Mouse (Mus musculus) C2C12 (cell line): ENCODE results near the gene Olfr119. TPM values are rescaled to one million over a fixed set of nuclear protein-coding genes. Genes with fewer than 3 reads are reported as not detected.
"Not testable (repeated sequence)": the region's sequence is repeated elsewhere in the genome, so short reads cannot be mapped to it uniquely, and the experiment has no call there.

Experiments used
- H3K27me3 ChIP-seq: one replicate; pipeline ENCODE4 v1.6.1; 2011; ENCODE audit not compliant: control insufficient read depth, insufficient read depth, insufficient read length
- H3K36me3 ChIP-seq: one replicate; pipeline ENCODE4 v1.6.1; 2011; ENCODE audit not compliant: control insufficient read depth, insufficient read depth
- H3K4me3 ChIP-seq: one replicate; pipeline ENCODE4 v1.5.1; 2011; ENCODE audit warnings: mild to moderate bottlenecking, control low read depth; ENCODE audit not compliant: poor library complexity, insufficient read depth, severe bottlenecking
- H3K79me2 ChIP-seq: one replicate; pipeline ENCODE4 v1.6.1; 2011; ENCODE audit not compliant: control insufficient read depth, insufficient read depth
- H3K79me3 ChIP-seq: one replicate; pipeline ENCODE4 v1.6.1; 2011; ENCODE audit warnings: low read depth, control low read depth
- H3ac ChIP-seq: one replicate; pipeline ENCODE3; 2011; ENCODE audit warnings: low read depth; ENCODE audit not compliant: control insufficient read depth, insufficient read length
- CEBPB ChIP-seq: IDR thresholded peaks from one replicate; pipeline ENCODE4 v1.6.1; 2011; ENCODE audit warnings: low read depth, mild to moderate bottlenecking, control low read depth, moderate library complexity
- CTCF ChIP-seq: IDR thresholded peaks from one replicate; pipeline ENCODE4 v1.5.1; 2011; ENCODE audit not compliant: control insufficient read depth, insufficient read depth, insufficient read length
- FOSL1 ChIP-seq: IDR thresholded peaks from one replicate; pipeline ENCODE4 v1.8.0; 2011; ENCODE audit warnings: mild to moderate bottlenecking, low read length; ENCODE audit not compliant: poor library complexity, insufficient read depth, severe bottlenecking
- MAX ChIP-seq: IDR thresholded peaks from one replicate; pipeline ENCODE4 v1.6.1; 2011; ENCODE audit warnings: mild to moderate bottlenecking, control low read depth
- MYOD1 ChIP-seq: IDR thresholded peaks from one replicate; pipeline ENCODE4 v1.6.1; 2011; ENCODE audit warnings: low read depth; ENCODE audit not compliant: control insufficient read depth, insufficient read length
- MYOG ChIP-seq: IDR thresholded peaks from one replicate; pipeline ENCODE4 v1.6.1; 2011; ENCODE audit not compliant: control insufficient read depth, insufficient read length; ENCODE audit errors: extremely low read depth
- USF1 ChIP-seq: IDR thresholded peaks from one replicate; pipeline ENCODE4 v1.6.1; 2011; ENCODE audit warnings: low read depth, mild to moderate bottlenecking, control low read depth, moderate library complexity
- long read RNA-seq, 2 experiments: library from polyadenylated mRNA; unstranded; transcript quantifications; one replicate each; pipeline ENCODE4 v2.0.0; 2019 to 2020
- polyA plus RNA-seq: library from polyadenylated mRNA; unstranded; fragments of >200 nt; fragmentation: generic; extraction: Trizol; gene quantifications from one replicate; pipeline ENCODE4 v1.2.1, GENCODE M21; 2012; ENCODE audit warnings: missing spikeins

Gene Olfr119
- polyA plus RNA-seq: not detected
- long read RNA-seq, experiment 1: 0 reads
- long read RNA-seq, experiment 2: 0 reads

DNA sequence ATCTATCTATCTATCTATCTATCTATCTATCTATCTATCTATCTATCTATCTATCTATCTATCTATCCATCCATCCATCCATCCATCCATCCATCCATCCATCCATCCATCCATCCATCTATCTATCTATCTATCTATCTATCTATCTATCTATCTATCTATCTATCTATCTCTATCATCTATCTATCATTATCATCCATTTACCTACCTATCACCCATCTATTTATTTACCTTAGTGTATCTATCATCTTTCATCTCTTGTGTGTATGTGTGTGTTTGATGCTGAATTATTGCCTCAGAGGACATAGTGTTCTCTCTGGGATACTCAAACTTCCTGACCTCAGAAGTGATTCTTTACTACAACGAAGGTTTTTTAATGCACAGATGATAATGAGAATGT is at the start of gene Olfr119:
Gene Olfr119, plus strand, starts transcription at position 301 of the 400 bp plus-strand sequence.
- not testable (repeated sequence) for H3K36me3 ChIP-seq, H3K27me3 ChIP-seq, H3K79me3 ChIP-seq, H3ac ChIP-seq, H3K79me2 ChIP-seq, H3K4me3 ChIP-seq

DNA sequence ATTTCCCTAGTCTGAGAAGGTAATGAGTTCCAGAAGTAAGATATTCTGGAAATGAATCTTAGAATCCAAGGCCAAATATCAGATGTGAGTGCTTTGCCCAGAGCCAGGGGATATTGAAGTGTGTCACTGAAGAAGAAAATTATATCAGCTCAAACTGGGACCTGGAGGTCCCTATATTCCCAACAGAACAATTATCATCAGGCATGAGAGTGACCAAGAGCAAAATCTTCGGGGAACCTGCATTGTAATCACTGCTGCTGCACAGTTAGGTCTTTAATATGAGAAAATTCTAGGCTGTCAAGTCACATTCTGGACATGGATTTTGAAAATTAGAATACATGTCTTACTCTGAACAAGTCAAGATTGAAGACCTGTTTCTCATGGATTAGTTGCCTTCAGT is 32.7 kb upstream of the Olfr119 start, which contains the start of gene Olfr117:
Gene Olfr117, minus strand, starts transcription at position 101 of the 400 bp plus-strand sequence.
- H3ac ChIP-seq: no peak within 1 kb of the TSS
- H3K27me3 ChIP-seq: no peaks in the 10 kb centered on the region
- no peak for TF ChIP-seq FOSL1
- no peak for TF ChIP-seq MYOD1
- TF ChIP-seq CEBPB: no peak
- TF ChIP-seq MAX: no peak
- TF ChIP-seq USF1: no peak
- no peak for TF ChIP-seq CTCF
- no peak for TF ChIP-seq MYOG
- H3K79me3 ChIP-seq: no peaks in the 10 kb centered on the region
- H3K79me2 ChIP-seq: no peaks in the 10 kb centered on the region
- H3K36me3 ChIP-seq: no peaks in the 10 kb centered on the region
- no peak within 1 kb of the TSS for H3K4me3 ChIP-seq

DNA sequence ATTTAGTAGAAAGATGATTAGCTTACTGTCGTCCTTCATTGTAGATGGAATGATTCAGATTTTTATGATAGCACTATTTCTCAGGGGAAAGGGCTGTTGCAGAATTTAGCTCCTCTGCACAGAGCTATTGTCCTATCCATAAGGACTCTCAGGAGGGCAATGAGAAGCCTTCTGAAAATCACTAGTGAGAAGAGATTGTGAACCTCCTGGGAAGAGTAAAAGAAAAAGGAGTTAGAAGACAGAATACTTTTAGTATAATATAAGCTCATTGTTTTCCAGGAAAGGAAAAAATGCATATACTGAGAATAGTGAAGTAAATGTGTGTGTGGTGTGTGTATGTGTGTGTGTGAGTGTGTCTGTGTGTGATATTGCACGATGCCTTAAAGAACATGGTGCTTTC is 29.7 kb upstream of the Olfr119 start, which contains the start of gene Olfr118:
Gene Olfr118, plus strand, starts transcription at position 301 of the 400 bp plus-strand sequence.
- Histone ChIP-seq H3ac (no peak within 1 kb of the TSS), H3K79me2 (no peaks in the 10 kb centered on the region), H3K36me3 (no peaks in the 10 kb centered on the region), H3K79me3 (no peaks in the 10 kb centered on the region), H3K27me3 (no peaks in the 10 kb centered on the region), H3K4me3 (no peak within 1 kb of the TSS)
- no peak for TF ChIP-seq MYOD1
- no peak for TF ChIP-seq CEBPB
- no peak for TF ChIP-seq FOSL1
- no peak for TF ChIP-seq MAX
- no peak for TF ChIP-seq MYOG
- TF ChIP-seq CTCF: no peak
- no peak for TF ChIP-seq USF1

GRCm38 (mm10) chr17:37721508-37721907 is 25.1 kb downstream of the Olfr119 start, which contains the start of gene Olfr120:
Gene Olfr120 (plus strand): TSS chr17:37721808.
- no peaks in the 10 kb centered on the region for H3K79me2 ChIP-seq
- TF ChIP-seq MYOG (no peak), CEBPB (no peak), USF1 (no peak), MAX (no peak)
- H3ac ChIP-seq: no peak within 1 kb of the TSS
- no peak within 1 kb of the TSS for H3K4me3 ChIP-seq
- no peaks in the 10 kb centered on the region for H3K27me3 ChIP-seq
- H3K79me3 ChIP-seq: no peaks in the 10 kb centered on the region
- H3K36me3 ChIP-seq: no peaks in the 10 kb centered on the region

DNA sequence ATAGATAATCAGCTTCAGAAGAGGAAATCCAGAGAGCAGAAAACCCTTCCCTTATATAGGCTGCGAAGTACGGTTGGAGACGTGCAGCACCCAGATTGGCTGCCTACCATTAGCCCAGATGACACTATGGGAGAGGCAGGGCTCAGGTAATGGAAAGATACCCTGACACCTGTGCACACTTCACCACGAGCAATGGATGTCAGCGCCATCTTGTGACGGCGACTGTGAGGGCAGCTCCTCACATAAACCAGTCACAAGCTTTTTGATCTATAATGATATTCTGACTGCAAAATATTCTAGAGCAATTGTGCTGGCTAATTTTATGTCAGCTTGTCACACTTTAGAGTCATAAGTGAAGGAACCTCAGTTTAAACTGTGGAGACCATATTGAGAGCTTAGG is 41.7 kb downstream of the Olfr119 start:
- Histone ChIP-seq H3K27me3 (no peaks in the 10 kb centered on the region), H3K79me2 (no peaks in the 10 kb centered on the region), H3ac (no peak overlapping the region), H3K4me3 (no peak overlapping the region), H3K36me3 (no peaks in the 10 kb centered on the region), H3K79me3 (no peaks in the 10 kb centered on the region)
- no peak for TF ChIP-seq CEBPB
- TF ChIP-seq MYOG: no peak
- TF ChIP-seq MAX: no peak
- no peak for TF ChIP-seq MYOD1
- no peak for TF ChIP-seq CTCF
- TF ChIP-seq USF1: no peak
- no peak for TF ChIP-seq FOSL1

Other genes with a start within 250 kb of the Olfr119 start
- gene Olfr109, start 237.6 kb upstream of the Olfr119 start, polyA plus RNA-seq: not detected
- gene H2-M2, start 213.0 kb upstream of the Olfr119 start, polyA plus RNA-seq: not detected
- not detected for gene Olfr110, start 204.1 kb upstream of the Olfr119 start, polyA plus RNA-seq
- not detected for gene Olfr111, start 188.5 kb upstream of the Olfr119 start, polyA plus RNA-seq
- not detected for gene Olfr112, start 127.1 kb upstream of the Olfr119 start, polyA plus RNA-seq
- not detected for gene Olfr113, start 118.9 kb upstream of the Olfr119 start, polyA plus RNA-seq
- not detected for gene Olfr114, start 103.8 kb upstream of the Olfr119 start, polyA plus RNA-seq
- gene Olfr115, start 69.5 kb upstream of the Olfr119 start, polyA plus RNA-seq: not detected
- not detected for gene Olfr116, start 69.4 kb upstream of the Olfr119 start, polyA plus RNA-seq
- not detected for gene Olfr117, start 32.8 kb upstream of the Olfr119 start, polyA plus RNA-seq
- not detected for gene Olfr118, start 29.6 kb upstream of the Olfr119 start, polyA plus RNA-seq
- not detected for gene Olfr120, start 25.2 kb downstream of the Olfr119 start, polyA plus RNA-seq
- not detected for gene Olfr121, start 52.3 kb downstream of the Olfr119 start, polyA plus RNA-seq
- not detected for gene Olfr122, start 72.0 kb downstream of the Olfr119 start, polyA plus RNA-seq
- gene Olfr123, start 97.0 kb downstream of the Olfr119 start, polyA plus RNA-seq: not detected
- not detected for gene Olfr124, start 103.3 kb downstream of the Olfr119 start, polyA plus RNA-seq
- gene Olfr125, start 136.4 kb downstream of the Olfr119 start, polyA plus RNA-seq: not detected
- gene Olfr126, start 150.9 kb downstream of the Olfr119 start, polyA plus RNA-seq: not detected
- gene Olfr127, start 203.9 kb downstream of the Olfr119 start, polyA plus RNA-seq: not detected
- not detected for gene Olfr128, start 224.0 kb downstream of the Olfr119 start, polyA plus RNA-seq